Mouse (Mus musculus): Measurements from ENCODE around the gene Etfa. TPM values are rescaled to one million over a fixed set of nuclear protein-coding genes. Genes with fewer than 3 reads are reported as not detected.

Etfa gene
- polyA plus RNA-seq, 1 experiment from 2014 or later = 182 TPM

GRCm38 (mm10) chr9:55406773-55407172 lies 105.3 kb downstream of the Etfa start:
- H3K27ac ChIP-seq (replicated peaks; ENCODE audit: low read depth, low read length) = peak overlapping the region; percentile 13; the same call in 1 of the 2 replicates
- H3K4me2 ChIP-seq (ENCODE audit: low read depth, low read length) = no peak overlapping the region
- H3K4me3 ChIP-seq (ENCODE audit: low read depth, low read length) = no peak overlapping the region
- H3K36me3 ChIP-seq (ENCODE audit: control insufficient read depth, insufficient read depth, low read length) = no peaks in the 10 kb centered on the region
- no peaks in the 10 kb centered on the region for H3K27me3 ChIP-seq (replicated peaks; ENCODE audit: control insufficient read depth, insufficient read depth, low read length)
- peaks cover 9% of the 10 kb centered on the region; the same call in 1 of the 2 replicates for H3K4me1 ChIP-seq (ENCODE audit: control insufficient read depth, insufficient read depth, low read length)
- 10% methylated on average over 2 of the region's 2 CpGs for WGBS
- H3K9me3 ChIP-seq (ENCODE audit: control insufficient read depth, low read length) = no peaks in the 10 kb centered on the region
- ATAC-seq (ENCODE audit: low read depth) = peak; percentile 73
- DNase-seq (ENCODE audit: low spot score) = peak; percentile 59
- no peak overlapping the region for H3K9ac ChIP-seq (ENCODE audit: low read depth, low read length)

- no peak overlapping the region for H3K9ac ChIP-seq (ENCODE audit: low read depth, low read length)
- H3K4me2 ChIP-seq (ENCODE audit: low read depth, low read length) = no peak overlapping the region
- no peaks in the 10 kb centered on the region for H3K9me3 ChIP-seq (ENCODE audit: control insufficient read depth, low read length)
- H3K4me1 ChIP-seq (ENCODE audit: control insufficient read depth, insufficient read depth, low read length) = peaks cover 9% of the 10 kb centered on the region; the same call in 1 of the 2 replicates
- DNase-seq (ENCODE audit: low spot score) (no peak), ATAC-seq (ENCODE audit: low read depth) (no peak; the same call in 1 of the 2 replicates)
- 69% methylated on average over 6 of the region's 6 CpGs for WGBS
- H3K27me3 ChIP-seq (replicated peaks; ENCODE audit: control insufficient read depth, insufficient read depth, low read length) = no peaks in the 10 kb centered on the region
- H3K27ac ChIP-seq (replicated peaks; ENCODE audit: low read depth, low read length) = no peak overlapping the region
- no peak overlapping the region for H3K4me3 ChIP-seq (ENCODE audit: low read depth, low read length)
- H3K36me3 ChIP-seq (ENCODE audit: control insufficient read depth, insufficient read depth, low read length) = no peaks in the 10 kb centered on the region
These were observed 106.9 kb downstream of the Etfa start for GRCm38 (mm10) chr9:55404976-55405702.

Other genes starting within 250 kb of the Etfa start
- gene Nrg4, start 185.4 kb downstream of the Etfa start, polyA plus RNA-seq (2014; fragmentation: Nextera tagmentation; extraction: Ambion mirVana) = 1.0 and 1.2 TPM in 2 replicates
- gene Tmem266, start 185.3 kb downstream of the Etfa start, polyA plus RNA-seq (2014; fragmentation: Nextera tagmentation; extraction: Ambion mirVana) = 0.22 and 0.38 TPM in 2 replicates
- gene Isl2, start 26.4 kb upstream of the Etfa start, polyA plus RNA-seq (2014; fragmentation: Nextera tagmentation; extraction: Ambion mirVana) = 7.3 and 7.9 TPM in 2 replicates

Data from embryonic facial prominence, embryonic 14.5 days (tissue).